Mouse (Mus musculus) limb, embryonic 10.5 days (tissue): ENCODE measurements around the gene Ap1g2. TPM values are rescaled to one million over a fixed set of nuclear protein-coding genes. Genes with fewer than 3 reads are reported as not detected.

ENCODE experiments used
- DNase-seq: peaks from one replicate; pipeline ENCODE4 v3.0.0-alpha.2; 2017; ENCODE audit warnings: low spot score
- H3K27ac ChIP-seq: fragments of 300-500 bp; sonication (generic); 2 replicates; pipeline ENCODE4 v1.5.1; 2016; ENCODE audit warnings: mild to moderate bottlenecking
- H3K27me3 ChIP-seq: fragments of 300-500 bp; sonication (generic); 2 replicates; pipeline ENCODE4 v1.6.1; 2016; ENCODE audit warnings: low read depth, mild to moderate bottlenecking; ENCODE audit not compliant: poor library complexity, severe bottlenecking
- H3K36me3 ChIP-seq: fragments of 300-500 bp; sonication (generic); 2 replicates; pipeline ENCODE4 v1.6.1; 2016; ENCODE audit warnings: mild to moderate bottlenecking, moderate library complexity
- H3K4me1 ChIP-seq: fragments of 300-500 bp; sonication (generic); 2 replicates; pipeline ENCODE4 v1.6.1; 2016
- H3K4me3 ChIP-seq: fragments of 300-500 bp; sonication (generic); 2 replicates; pipeline ENCODE4 v1.5.1; 2016; ENCODE audit warnings: mild to moderate bottlenecking, moderate library complexity
- H3K9me3 ChIP-seq: fragments of 300-500 bp; sonication (generic); replicated peaks from 2 replicates; pipeline ENCODE4 v1.6.1; 2016; ENCODE audit warnings: mild to moderate bottlenecking
- WGBS: fragments of 180-500 bp; shearing (Covaris S2); methylation state at CpG from one replicate; pipeline ENCODE4 v1.1.7; 2016; 5-methylcytosine and 5-hydroxymethylcytosine counted together
- polyA plus RNA-seq: library from polyadenylated mRNA; unstranded; fragments of >200 nt; fragmentation: Nextera tagmentation; extraction: Ambion mirVana; gene quantifications from 2 replicates; pipeline ENCODE4 v1.2.1, GENCODE M21; 2016

Ap1g2 gene
- polyA plus RNA-seq, 1 experiment from 2014 or later = 12.5 TPM

DNA sequence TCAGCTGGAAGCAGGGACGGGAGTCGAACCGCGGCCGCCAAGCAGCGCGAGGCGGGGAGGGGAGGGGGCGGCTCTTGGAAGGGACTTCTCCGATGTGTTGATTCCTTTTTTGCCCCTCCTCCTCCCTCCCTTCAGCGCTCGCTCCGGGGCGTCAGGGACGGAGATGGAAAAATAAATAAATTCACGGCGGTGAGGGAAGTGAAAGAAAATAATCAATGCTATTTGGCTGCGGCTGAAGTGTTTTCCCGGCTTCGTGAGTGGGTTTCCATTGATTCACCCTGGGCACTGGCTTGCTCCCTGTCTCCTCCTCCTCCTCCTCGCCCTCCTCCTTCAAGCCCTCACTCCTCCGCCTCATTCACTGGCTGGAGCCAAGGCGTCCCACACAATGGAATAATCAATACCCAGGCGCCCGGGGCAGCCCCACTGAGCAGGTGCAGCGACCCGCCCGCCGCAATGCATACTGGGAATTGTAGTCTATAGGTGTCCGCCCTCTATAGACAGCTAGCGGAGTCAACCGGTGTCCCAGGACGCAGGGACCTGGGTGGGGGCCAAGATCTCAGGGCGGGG is 14.3 kb downstream of the Ap1g2 start, which contains the start of gene Zfhx2:
Zfhx2 (minus strand) TSS at position 314 of the 567 bp plus-strand sequence.
- under 1% methylated on average over 34 of the region's 34 CpGs for WGBS
- Histone ChIP-seq H3K9me3 (no peaks in the 10 kb centered on the region), H3K4me1 (peaks cover 55% of the 10 kb centered on the region), H3K27ac (peak within 1 kb of the TSS; percentile 85), H3K36me3 (no peaks in the 10 kb centered on the region), H3K4me3 (peak within 1 kb of the TSS; percentile 67), H3K27me3 (0 out of 2 replicates have a peak, but pooled peaks cover 9% of the 10 kb centered on the region)
- DNase-seq = peak; percentile 95

DNA sequence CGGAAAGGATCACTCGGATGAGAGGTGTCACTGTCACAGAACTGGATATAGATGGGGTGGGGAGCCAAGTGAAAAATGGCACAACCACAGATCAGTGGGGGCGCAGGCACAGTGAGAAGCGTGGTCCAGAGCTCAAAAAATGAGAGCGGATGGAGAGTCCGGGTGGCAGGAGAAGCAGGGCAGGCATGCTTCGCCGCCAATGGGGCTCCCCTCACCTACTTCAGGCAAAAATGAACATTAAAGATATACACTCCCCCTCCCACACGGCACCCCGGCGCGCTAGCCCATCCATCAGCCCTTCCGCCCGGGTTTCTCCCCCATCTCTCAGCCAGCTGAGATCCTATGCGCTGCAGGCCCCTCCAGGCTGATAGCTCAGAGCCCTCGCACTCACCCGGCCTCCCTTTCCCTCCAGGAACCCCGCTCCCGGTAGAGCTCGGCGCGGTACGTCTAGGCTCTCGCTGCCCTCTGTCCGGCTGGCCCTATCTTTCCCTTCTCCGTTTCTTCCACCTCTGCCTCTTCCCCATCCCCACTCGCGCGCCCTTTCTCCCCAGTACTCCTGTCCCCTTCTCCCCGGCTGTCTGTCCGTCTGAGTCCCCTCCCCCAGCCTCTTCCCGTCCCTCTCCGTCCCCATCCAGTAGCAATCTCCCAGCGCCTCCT is 15.1 kb downstream of the Ap1g2 start:
- Histone ChIP-seq H3K27me3 (0 out of 2 replicates have a peak, but pooled peaks cover 9% of the 10 kb centered on the region), H3K27ac (peak overlapping the region; percentile 85), H3K4me3 (peak overlapping the region; percentile 67), H3K36me3 (no peaks in the 10 kb centered on the region), H3K9me3 (no peaks in the 10 kb centered on the region), H3K4me1 (peaks cover 52% of the 10 kb centered on the region)
- WGBS = 3% methylated on average over 34 of the region's 34 CpGs
- peak; percentile 56 for DNase-seq

GRCm38 (mm10) chr14:55089199-55089947 is 17.0 kb downstream of the Ap1g2 start:
- Histone ChIP-seq H3K27me3 (0 out of 2 replicates have a peak, but pooled peaks cover 9% of the 10 kb centered on the region), H3K9me3 (no peaks in the 10 kb centered on the region), H3K36me3 (no peaks in the 10 kb centered on the region), H3K4me3 (no peak overlapping the region), H3K4me1 (peaks cover 51% of the 10 kb centered on the region), H3K27ac (no peak overlapping the region)
- no peak for DNase-seq
- WGBS = 46% methylated on average over 13 of the region's 13 CpGs

DNA sequence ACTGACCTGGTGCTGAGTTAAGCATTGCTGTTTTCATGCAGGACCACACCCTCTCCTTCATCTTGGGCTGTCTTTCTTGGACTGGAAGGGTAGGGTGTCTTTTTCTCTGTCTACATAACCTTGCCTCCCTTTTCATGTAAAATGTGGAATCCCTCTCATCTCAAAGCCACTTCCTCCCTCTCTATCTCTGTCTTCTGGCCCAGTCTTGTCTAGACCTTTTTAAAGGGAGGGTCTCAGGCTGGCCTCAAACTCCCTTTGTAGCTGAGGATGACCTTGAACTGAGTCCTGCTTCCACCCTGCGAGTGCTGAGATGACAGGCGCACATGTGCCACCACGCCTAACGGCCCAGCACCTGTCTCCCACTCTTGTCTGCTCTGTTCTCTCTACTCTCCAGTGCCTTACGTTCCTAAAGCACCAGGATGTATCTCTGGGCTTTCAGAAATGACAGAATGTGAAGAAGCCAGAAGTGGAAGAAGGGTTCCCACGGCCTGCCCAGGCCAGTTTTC is 20.3 kb downstream of the Ap1g2 start:
- no peak for DNase-seq
- WGBS = 87% methylated on average over 6 of the region's 6 CpGs
- Histone ChIP-seq H3K9me3 (no peaks in the 10 kb centered on the region), H3K27ac (0 out of 2 replicates have a peak overlapping the region, but pooled peaks have one; percentile 31), H3K4me1 (peaks cover 39% of the 10 kb centered on the region), H3K27me3 (0 out of 2 replicates have a peak, but pooled peaks cover 4% of the 10 kb centered on the region), H3K36me3 (no peaks in the 10 kb centered on the region), H3K4me3 (no peak overlapping the region)

GRCm38 (mm10) chr14:55085324-55086008 is 20.9 kb downstream of the Ap1g2 start:
- no peak for DNase-seq
- WGBS = 32% methylated on average over 9 of the region's 9 CpGs
- Histone ChIP-seq H3K4me1 (peaks cover 35% of the 10 kb centered on the region), H3K9me3 (no peaks in the 10 kb centered on the region), H3K27ac (0 out of 2 replicates have a peak overlapping the region, but pooled peaks have one; percentile 31), H3K27me3 (no peaks in the 10 kb centered on the region), H3K36me3 (no peaks in the 10 kb centered on the region), H3K4me3 (no peak overlapping the region)

GRCm38 (mm10) chr14:55083481-55083880 is 22.9 kb downstream of the Ap1g2 start:
- DNase-seq = no peak
- Histone ChIP-seq H3K9me3 (no peaks in the 10 kb centered on the region), H3K4me1 (peaks cover 39% of the 10 kb centered on the region), H3K27ac (no peak overlapping the region), H3K27me3 (peaks cover 4% of the 10 kb centered on the region; the same call in 1 of the 2 replicates), H3K4me3 (no peak overlapping the region), H3K36me3 (no peaks in the 10 kb centered on the region)
- WGBS = 85% methylated on average over 6 of the region's 6 CpGs

DNA sequence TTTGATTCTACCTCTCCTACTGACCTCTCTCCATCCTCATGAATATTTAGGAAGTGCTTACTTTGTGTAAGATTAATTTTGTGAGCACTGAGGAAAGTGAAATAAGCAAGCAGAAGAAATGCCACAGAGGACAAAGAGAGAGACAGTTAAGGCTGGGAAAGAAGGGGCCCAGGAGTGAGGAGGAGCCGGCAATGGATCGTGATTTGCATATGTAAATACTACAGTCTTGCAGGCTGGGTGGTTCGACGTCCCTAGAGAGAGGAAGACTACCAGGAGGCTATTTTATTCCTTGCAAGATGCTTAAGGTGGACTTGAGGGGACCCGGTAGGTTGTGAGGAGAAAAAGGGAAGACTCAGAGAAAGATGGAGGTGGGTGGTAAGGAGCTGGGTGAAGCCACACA is 25.3 kb downstream of the Ap1g2 start:
- WGBS = 25% methylated on average over 5 of the region's 5 CpGs

GRCm38 (mm10) chr14:55079214-55079970 is 27.0 kb downstream of the Ap1g2 start:
- Histone ChIP-seq H3K27me3 (peaks cover 32% of the 10 kb centered on the region), H3K9me3 (no peaks in the 10 kb centered on the region), H3K4me3 (peak overlapping the region; percentile 41), H3K36me3 (peaks cover 6% of the 10 kb centered on the region; the same call in 1 of the 2 replicates), H3K4me1 (peaks cover 25% of the 10 kb centered on the region), H3K27ac (peak overlapping the region; percentile 78)
- 16% methylated on average over 8 of the region's 8 CpGs for WGBS
- peak; percentile 94 for DNase-seq

More for the DNA sequence above, 25.3 kb downstream of the Ap1g2 start:
- no peak overlapping the region for H3K4me3 ChIP-seq
- H3K9me3 ChIP-seq = no peaks in the 10 kb centered on the region
- no peak overlapping the region for H3K27ac ChIP-seq
- H3K4me1 ChIP-seq = peaks cover 36% of the 10 kb centered on the region
- peaks cover 24% of the 10 kb centered on the region for H3K27me3 ChIP-seq
- DNase-seq = no peak
- H3K36me3 ChIP-seq = no peaks in the 10 kb centered on the region

- under 1% methylated on average over 23 of the region's 23 CpGs for WGBS
- Histone ChIP-seq H3K27me3 (peaks cover 42% of the 10 kb centered on the region), H3K27ac (peak overlapping the region; percentile 78), H3K36me3 (peaks cover 15% of the 10 kb centered on the region), H3K4me3 (peak overlapping the region; percentile 41), H3K4me1 (peaks cover 25% of the 10 kb centered on the region), H3K9me3 (no peaks in the 10 kb centered on the region)
- DNase-seq = peak; percentile 69
Observed at GRCm38 (mm10) chr14:55078366-55078989, 27.9 kb downstream of the Ap1g2 start.

DNA sequence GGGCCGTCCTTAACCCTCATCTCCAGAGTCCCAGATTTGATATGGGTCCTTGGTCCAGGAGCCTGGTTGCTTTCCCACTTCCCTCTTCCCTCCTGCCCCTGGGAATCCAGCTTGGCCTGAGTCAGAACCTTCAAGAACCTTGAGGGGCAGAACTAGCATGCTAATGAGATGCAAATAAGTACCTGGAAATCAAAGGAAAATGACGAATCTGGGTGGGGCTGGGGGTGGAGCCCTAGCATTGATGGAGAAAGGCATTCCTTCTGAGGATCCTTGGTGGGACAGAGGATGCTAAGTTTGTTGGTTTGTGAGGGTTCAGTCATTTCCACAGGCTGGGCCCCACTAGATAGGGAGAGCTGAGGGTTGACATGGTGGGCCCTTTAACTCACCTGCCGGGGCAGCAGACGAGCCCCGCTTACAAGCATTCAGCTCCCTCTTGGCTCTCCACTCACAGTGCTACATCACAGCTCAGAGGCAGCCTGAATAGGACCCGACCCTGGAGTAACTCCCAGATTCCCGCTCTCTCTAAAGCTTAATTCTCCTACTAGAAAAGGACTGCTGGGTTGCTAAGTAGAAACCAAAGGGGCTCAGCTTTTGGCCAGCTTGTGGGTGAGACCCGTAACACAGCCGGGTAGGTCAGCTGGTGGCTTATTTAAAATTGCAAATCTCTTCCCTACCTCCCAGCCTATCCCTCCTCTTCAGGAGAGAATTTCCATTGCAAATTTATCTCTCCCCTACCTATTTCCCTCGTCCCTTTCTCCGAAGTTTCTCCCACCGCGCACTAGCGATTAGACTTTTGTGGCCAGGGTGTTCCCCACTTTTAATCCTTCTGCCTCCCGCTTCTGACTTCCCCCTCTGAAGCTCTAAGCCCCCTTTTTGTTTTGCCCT is 28.7 kb downstream of the Ap1g2 start:
- H3K27ac ChIP-seq = peak overlapping the region; percentile 78; the same call in 1 of the 2 replicates
- WGBS = 10% methylated on average over 15 of the region's 15 CpGs

DNA sequence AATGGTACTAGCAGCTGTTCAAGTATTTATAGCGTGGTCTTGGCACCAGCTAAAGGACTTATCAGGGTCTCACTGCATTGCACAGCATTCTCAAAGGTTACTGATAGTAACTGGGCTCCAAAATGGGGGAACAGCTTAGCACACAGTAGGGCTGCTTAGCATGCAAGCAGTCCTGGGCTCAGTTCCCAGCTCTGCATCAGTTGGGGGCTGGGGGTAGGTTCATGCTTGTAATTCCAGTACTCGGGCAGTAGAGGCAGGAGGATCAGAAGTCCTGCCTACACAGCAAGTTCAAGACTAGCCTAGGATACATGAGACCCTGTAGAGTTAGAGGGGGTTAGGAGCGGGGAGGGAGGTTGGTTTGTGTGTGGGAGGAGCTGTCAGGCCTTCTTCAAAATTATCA is 29.4 kb downstream of the Ap1g2 start:
- peaks cover 35% of the 10 kb centered on the region for H3K4me1 ChIP-seq
- H3K36me3 ChIP-seq = peaks cover 23% of the 10 kb centered on the region
- DNase-seq = no peak
- H3K27me3 ChIP-seq = peaks cover 57% of the 10 kb centered on the region
- no peak overlapping the region for H3K27ac ChIP-seq
- 61% methylated on average over 3 of the region's 3 CpGs for WGBS
- H3K4me3 ChIP-seq = no peak overlapping the region
- H3K9me3 ChIP-seq = no peaks in the 10 kb centered on the region

More for the DNA sequence above, 28.7 kb downstream of the Ap1g2 start:
- Histone ChIP-seq H3K4me3 (no peak overlapping the region), H3K4me1 (peaks cover 27% of the 10 kb centered on the region), H3K36me3 (peaks cover 23% of the 10 kb centered on the region), H3K9me3 (no peaks in the 10 kb centered on the region), H3K27me3 (peaks cover 49% of the 10 kb centered on the region)
- DNase-seq = no peak
